Mouse (Mus musculus) right cerebral cortex, postnatal 10 days (tissue): ENCODE results near the gene Pcdh19.
"Not testable (repeated sequence)": the region's sequence is repeated elsewhere in the genome, so short reads cannot be mapped to it uniquely, and the experiment has no call there.

ENCODE experiments used
- DNase-seq, 2 experiments: peaks; one replicate each; pipeline ENCODE4 v3.0.0; 2021; ENCODE audit warnings: low spot score in 2 of 2

The Pcdh19 gene

DNA sequence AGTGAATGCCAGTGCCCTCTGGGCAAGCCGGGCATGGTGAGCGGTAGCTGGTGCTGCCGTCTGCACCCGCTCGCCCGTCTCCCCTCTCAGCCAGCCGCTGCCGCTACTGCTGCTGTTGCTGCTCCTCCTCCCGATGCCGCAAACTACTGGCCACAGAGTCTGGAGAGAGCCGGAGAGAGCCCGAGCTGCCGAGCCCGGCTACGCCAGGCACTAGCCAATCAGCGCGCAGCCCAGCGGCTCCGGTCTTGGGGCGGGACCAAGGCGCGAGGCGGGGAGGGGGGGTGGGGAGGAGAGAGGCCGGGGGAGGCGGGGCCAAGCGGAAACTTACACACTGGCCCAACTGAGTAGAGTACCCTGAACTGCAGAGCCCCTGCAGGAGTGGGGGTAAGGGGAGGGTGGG is at the start of gene Pcdh19:
Pcdh19 (minus strand) TSS at position 148 of the 400 bp plus-strand sequence.
- peak; percentile 86 to 88 for DNase-seq

DNA sequence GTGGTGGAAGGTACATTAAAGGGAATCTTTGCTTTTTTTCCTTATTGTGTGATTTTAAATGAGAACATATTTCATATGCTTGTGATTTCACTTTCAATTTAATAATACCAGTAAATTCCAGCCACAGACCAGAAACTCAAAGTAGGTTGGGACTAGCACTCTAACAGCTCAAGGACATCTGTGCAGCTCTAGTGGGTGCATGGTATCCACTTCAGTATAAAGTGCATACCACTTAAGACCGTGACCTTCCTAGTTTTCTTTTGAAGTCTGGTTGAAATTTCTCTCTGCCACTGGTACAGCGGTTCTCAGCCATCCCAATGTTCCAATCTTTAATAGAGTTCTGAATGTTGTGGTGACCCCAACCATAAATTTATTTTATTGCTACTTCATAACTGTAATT is 47.1 kb upstream of the Pcdh19 start:
- no peak for DNase-seq

DNA sequence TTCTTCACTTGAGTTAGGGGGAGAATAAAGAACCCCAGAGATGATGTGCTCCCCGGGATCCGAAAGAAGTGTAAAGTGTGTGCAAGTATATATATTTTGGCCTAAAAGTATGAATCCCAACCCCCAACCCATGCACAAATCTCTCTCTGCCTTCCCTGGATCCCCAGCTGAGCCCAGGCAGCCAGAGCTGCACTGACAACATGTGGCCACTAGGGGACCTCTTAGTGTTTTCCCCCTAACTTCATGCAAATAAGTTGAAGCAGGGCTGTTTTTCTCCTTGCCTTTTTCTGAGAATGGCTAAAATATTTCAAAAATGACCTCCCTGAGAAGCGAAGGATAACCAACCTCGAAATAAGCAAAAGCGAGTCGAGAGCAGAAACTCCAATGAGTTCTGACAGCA is 46.2 kb upstream of the Pcdh19 start:
- DNase-seq = peak in 1 of 2 experiments; percentile 21

DNA sequence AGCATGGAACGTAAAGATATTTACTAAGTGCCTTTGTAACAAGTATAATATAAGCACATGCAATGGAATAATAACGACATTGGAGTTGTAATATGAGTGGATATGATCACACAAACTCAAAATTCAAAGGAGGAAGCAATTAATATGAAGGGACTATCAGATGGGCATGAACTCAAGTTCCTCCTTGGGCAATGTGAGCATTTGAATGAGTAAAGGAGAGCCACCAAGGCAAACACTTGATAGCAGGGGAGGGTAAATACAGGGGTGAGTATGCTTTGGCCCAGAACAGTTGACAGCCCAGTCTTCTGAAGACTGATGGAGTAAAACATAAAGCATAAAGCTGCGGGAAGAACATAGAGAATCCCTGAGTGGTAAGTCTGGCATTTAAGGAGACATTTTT is 32.7 kb upstream of the Pcdh19 start:
- no peak for DNase-seq

DNA sequence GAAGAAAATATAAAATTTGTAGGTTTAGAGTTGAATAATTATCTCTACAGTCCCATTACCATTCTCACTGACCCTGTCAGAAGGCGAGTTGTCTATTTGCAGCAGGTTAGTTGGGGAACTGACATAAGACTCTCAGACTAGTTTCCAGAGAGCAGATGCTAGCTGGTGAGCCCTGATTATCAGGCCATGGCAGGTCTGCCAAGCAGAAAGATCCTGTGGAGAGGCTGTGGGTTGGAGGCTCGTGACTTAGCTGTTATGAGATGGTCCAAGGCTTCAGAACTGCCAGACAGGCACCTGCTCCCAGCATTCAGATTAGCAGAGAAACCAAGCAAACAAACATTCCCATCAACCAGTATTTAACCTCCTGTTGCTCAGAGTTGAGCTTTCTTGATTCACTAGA is 21.8 kb upstream of the Pcdh19 start:
- no peak for DNase-seq

DNA sequence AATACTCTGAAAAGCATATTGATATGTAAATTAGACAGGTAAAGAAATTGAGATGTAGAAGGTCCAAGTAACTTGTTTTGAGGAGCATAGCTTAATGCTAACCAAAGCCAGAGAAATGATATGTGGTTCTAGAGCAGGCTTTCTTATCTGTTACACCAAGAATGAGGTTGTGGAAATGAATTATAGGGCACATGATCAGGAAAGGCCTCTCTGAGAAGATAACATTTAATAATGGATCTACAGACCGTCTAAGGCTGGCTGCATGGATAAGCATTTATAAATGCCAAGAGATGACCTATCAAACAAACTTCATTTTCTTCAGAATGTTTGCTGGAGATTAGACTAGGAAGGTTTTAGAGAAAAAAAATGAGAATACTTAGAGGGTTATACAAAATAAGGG is 14.1 kb upstream of the Pcdh19 start:
- no peak for DNase-seq

DNA sequence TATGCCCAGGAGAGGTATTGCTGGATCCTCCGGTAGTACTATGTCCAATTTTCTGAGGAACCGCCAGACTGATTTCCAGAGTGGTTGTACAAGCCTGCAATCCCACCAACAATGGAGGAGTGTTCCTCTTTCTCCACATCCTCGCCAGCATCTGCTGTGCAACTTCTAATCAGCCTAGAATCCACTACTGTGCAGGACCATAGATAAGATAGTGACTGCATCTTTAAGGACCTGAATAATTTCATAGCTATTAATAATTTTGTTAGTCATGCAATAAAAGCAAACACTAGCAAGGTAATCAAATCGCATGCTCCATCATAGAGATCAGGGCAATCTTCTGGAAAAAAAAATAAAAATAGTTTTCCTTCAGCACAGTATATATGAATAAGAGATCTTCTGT is 9.1 kb upstream of the Pcdh19 start:
- not testable (repeated sequence) for DNase-seq

DNA sequence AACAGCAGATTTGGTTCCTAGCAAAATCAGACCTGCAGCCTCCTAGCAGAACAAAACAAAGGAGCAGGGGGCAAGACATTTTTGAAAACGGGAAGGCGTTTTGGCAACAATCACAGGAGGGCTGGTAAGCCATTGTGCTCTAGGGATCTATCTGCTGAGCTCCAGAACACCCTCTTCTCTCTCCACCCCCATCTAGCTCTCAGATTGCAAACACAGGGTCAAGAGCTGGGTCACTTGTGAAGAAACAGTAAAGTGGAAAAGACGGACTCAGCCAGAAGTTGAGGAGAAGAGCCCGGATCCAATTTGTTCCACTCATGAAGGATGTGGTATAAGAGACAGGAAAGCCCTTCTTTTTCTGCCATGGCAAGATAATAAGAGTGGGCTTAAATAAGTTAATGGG is 7.7 kb upstream of the Pcdh19 start:
- DNase-seq = no peak

DNA sequence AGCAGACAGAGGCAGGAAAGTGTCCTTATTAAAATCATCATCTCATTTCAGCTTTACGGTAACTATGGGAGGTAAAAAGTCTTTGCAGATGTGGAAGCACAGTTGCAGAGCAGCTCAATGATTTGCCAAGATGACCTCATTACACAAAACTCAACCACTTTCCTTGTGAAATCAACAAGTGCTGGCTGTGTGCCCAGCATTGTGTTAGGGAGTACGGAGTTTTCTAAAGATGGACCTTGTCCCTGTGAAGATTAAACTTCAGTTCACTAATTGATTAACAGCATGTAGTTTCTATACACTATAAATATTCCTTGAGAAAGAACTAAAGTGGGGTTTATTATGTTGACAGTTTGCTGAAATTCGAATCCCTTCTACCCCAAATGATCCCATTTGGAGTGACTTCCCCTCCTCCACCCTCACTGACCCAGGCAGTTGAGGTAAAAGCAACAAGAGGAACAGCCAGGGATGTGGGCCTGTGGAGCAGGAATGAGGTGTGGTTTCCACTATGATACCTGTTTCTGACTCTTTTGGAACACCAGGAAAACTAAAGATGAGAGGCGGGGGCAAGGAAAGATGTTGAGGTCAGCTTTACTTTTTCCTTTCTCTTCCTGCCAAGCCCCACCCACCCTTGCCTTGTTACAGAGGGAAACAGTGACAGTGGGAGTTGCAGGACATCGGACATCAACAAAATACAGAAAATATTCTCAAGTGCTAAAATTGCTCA is 4.4 kb upstream of the Pcdh19 start:
- DNase-seq = no peak

DNA sequence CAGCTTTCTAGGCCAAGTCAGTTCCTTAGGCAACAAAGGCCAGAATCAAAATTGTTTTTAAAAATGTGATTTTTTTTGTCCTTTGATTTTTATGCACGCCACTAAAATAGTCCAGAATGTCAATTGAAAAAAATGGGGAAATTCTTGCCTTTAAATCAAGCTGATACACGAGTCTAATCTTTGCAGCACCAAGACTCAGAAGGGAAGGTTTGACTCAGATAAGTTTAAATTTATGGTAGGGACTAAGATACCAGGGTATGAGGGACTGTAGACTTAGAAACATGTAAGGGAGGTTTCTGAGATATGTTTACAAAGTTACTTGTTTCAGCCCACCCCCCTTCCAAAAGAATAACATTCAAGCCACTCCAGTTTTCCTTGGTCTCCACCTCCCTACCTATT is 3.6 kb upstream of the Pcdh19 start:
- DNase-seq = no peak

DNA sequence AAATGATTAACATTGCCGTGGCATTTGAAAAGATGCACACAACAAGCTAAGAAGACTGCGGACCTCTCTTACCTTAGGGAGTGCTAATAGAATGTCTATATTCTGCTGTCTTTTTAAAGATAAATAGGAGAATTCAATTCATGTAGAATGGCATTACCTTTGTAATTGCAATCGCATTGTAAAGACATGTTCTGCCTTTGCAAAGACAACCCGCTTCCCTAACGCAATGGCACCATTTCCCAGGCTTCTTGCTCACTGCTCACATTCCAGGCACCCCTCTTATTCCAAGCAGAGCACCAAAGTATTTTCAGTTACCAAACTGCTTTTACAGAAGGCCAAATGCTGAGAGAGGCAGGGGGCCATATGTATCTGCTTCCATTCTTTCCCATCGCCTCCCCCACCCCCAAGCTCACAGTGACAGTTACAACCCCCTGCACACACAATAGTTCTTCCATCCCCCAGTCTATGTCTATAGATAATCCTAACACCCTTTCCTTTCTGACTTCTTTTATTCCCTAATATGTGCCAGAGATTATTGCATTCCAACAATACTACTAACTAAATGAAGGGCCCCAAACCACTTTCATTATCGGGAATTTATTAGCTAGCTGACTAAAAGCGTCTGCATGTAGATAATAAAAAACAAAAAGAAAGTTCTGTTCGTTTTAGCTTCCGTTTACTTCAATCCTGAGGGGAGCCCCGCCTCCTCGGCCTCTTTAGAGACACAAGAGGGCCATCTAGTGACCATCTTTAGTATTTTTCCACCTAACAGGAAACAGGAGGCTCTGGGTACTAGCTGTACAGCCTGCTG is 3.0 kb upstream of the Pcdh19 start:
- DNase-seq = peak; percentile 62 to 76

DNA sequence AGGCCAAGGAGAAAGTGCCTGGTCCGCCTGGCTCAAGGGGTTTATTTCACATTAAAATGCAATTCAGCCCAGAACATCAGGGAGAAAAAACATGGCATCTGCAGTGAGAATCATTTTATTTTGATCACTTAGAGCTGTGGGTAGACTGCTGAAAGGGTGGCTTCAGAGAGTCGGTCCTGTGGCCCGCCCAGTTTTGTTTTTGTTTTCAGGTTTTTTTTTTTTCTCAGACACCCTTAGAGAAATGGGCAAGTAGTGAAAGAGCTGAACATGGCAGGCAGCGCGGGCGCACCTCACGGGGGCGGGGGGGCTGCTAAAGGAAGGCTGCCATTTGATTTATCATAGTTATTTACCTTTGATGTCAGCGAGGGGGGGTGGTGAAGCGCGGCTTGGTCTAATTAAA is 2.0 kb upstream of the Pcdh19 start:
- DNase-seq = no peak

DNA sequence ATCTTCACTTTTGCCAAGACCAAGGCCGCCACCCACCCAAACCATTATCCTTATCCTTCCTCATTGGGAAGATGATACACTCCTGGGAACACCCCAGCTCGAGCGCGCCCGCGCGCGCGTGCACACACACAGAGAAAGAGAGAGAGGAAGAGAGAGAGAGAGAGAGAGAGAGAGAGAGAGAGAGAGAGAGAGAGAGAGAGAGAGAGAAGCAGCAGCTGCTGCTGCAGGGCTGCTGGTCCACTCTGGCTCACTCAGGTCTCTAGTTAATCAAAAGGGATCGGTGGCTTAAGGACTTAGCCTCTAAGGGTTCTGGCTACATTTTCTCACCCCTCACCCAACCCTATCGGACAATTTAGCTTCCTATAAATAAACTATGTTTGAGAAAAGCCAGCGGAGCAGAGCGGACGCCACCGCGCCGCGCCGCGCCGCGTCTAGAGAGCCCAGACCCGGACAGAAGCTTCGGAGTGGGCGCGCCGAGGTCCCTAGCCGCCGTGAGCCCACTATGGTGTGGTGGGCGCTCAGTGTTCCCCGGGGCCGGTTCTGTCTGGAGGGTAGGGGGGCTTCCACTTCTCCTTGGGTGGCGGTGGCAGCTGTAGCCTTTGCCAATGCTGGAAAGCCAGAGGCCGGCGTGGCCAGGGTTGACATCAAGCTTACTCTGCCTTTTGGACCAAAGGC is 926 bp upstream of the Pcdh19 start:
- peak; percentile 36 to 58 for DNase-seq

DNA sequence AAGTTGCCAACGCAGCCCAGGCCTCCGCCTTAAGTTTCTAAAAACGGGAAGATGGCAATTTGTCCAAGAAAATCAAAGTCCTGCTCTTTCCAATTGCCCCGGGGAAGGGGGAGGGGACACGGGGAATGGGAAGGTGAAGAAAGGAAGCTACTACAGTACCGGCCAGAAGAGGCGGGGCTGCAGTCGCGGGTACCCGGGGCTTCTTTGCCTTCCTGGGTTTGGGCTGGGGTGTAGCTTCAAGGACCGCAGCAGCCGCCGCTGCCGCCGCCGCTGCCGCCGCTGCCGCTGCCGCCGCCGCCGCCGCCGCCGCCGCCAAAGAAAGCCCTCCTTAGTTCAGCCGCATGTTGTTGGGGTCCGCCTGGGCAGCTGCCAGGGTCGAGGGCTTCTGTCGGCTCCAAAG is 631 bp downstream of the Pcdh19 start:
- peak; percentile 31 to 42 for DNase-seq

DNA sequence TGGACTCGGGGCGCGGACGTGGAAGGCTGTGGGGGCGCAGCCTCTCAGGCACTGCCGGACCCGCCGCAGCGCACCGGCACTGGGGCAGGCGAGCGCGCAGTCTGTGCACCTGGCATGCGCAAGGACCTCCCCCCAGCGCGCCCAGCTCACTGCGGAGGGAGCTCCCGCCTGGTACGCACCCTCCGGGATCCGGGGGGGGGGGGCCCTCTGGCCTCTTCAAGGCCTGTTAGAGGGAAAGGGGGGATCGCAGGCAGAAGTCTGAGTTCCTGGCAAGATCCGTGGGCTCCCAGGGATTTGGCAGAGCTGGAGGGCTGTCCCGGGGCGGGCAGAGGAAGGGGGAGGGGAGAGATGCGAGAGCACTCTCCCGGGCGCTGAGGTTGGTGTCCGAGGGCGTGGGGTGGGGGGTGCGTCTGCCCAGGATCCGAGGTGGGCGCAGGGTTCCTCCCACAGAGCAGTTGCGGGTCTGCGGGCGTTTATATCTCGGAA is 1.1 kb downstream of the Pcdh19 start:
- DNase-seq = peak; percentile 40

DNA sequence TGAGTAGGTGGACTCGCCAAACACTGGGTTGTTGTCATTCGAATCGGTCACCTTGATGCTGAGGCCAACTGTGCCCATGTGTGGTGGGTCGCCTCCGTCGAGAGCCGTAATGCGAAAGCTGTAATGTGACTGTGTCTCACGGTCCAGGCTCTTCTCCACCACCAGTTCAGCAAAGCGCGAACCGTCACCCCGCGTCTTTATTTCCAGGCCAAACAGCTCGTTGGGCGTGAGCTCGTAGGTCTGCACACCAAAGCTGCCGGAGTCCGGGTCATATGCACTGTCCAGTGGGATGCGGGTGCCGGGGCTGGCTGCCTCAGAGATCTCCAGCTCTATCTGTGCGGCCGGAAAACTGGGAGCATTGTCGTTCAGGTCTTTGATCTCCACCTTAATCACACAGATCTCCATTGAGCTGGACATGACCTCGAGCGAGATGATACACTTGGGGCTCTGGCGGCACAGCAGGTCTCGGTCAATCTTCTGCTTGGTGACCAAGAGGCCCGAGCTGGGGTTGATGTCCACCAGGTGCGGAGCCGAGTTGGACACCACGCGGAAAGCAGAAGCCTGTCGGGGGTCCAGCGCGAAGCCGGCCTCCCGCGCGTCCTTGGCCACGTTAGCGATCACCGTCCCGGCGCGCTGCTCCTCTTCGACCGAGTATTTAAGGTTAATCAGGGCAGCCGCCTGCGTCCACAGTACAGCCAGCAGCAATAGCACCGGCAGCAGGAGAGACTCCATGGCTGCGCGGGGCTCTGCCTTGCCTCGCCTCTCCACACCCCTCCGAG is 2.1 kb downstream of the Pcdh19 start:
- peak; percentile 24 to 29 for DNase-seq

DNA sequence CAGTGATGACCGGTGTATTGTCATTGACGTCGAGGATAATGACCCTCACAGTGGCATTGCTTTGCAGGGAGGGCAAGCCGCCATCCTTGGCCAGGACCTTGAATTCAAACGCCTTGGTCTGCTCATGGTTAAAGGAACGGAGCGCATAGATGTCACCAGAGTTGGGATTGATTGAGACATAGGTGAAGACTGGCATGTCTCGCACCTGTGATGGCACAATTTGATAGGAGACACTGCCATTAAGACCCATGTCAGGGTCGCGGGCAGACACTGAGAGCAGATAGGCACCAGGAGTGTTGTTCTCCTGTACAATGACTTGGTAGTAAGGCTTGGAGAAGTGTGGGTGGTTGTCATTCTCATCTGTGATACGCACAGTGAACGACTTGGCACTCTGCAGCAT is 3.2 kb downstream of the Pcdh19 start:
- DNase-seq = no peak

DNA sequence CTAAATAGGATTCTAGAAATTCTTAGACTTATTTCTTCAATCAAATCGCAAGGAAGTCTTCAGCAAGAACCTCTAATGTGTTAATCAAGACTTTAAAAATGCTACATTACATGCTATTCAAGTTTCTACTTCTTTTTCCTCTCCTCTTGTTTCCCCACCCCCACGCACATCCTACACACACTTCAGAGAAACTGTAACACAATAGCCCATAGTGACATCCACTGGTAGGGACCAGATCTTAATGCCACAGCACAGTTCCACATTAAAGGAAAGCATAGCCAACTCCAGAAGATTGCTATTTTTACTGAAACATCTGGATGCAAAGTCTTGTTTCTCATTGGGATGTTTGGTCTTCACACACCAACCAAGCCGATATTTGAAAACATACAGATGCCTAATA is 4.8 kb downstream of the Pcdh19 start:
- DNase-seq = no peak

DNA sequence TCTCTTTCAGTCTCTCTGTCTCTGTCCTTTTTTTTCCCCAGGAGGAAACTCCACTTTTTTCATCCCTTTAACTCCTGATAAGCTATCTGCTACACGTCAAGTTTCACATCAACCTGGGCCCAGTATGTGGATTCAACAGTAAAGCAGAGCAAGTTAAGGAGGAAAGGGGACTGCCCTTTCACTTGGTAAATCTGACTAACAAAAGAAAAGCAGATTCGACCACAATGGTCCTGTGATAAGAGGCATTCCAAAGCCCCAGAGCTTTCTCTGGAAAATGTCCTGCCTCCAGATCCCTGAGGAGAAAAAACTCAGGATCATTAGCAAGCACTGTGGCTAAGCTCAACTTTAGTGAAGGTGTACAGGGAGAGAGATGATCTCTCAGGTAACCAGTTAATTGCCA is 13.7 kb downstream of the Pcdh19 start:
- no peak for DNase-seq

DNA sequence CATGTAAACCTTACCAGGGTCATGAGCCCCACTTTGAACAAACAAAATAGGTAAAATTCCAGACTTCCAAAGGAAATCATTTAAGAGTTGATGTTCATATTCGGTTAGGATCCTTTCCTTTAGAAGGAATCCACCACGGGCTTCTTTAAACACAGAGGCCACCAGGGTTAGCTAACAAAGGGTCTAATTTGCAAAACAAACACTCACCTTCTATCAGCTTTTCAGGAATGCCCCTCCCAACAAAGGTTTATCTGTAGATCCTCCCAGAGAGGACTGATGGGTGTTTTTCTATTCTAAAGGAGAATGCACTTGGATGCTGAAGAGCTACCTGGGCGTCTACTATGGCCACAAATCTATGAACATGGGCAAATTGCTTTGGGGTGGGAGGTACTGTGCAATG is 15.0 kb downstream of the Pcdh19 start:
- no peak for DNase-seq

DNA sequence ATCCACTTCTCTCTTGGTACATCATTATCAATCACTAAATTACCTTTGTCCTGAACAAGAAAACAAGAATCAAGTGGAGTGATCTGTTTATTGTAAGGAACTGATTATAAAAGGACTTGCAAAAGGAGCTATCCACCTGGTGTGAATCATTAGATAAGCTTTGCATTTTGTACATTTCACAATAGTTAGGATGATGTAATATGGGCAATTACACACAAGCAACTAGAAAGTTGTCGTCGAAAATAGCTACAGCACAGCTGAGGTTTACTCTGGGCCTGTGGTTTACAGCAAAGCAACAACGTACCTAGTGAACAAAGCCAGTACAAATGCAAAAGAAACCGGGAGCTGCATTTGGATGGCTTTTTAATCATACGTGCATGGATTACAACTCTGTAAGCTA is 28.7 kb downstream of the Pcdh19 start:
- DNase-seq = no peak
